In genomic region chr13:53473291-53473690, GRCm38 (mm10) we compare ENCODE assay signal across 13 mouse cellular contexts. TPM values are rescaled to one million over a fixed set of nuclear protein-coding genes. Genes with fewer than 3 reads are reported as not detected.
DNase-seq lines count a peak whose midpoint lies in the region; ATAC-seq lines count a peak whose summit lies in the region.
"Had no signal": no experiment of that assay in that cellular context is flagged by ENCODE, and none has a peak within 500 bp of the region (broad histone marks: within the 10 kb centered on the region; RNA-seq: fewer than 3 reads in every experiment).

No protein-coding gene starts in this region.

- H3K4me3 ChIP-seq in heart, embryonic 13.5 days, result no peak overlapping the region
- H3K4me3 ChIP-seq in embryonic facial prominence, embryonic 10.5 days, result peak overlapping the region; percentile 78
- no peak overlapping the region for H3K4me3 ChIP-seq in embryonic facial prominence, embryonic 15.5 days (replicated peaks)
- H3K4me3 ChIP-seq in neural tube, embryonic 11.5 days (ENCODE audit: low read depth, low read length), result peak overlapping the region; percentile 58; the same call in 1 of the 2 replicates
- no peak overlapping the region for H3K4me3 ChIP-seq in intestine, embryonic 16.5 days (ENCODE audit: low read length)

- no peak for ATAC-seq in heart, embryonic 13.5 days (ENCODE audit: extremely low read depth, insufficient number of reproducible peaks, low FRiP score, low TSS enrichment)
- no peak for ATAC-seq in embryonic facial prominence, embryonic 15.5 days (ENCODE audit: insufficient number of reproducible peaks, low FRiP score, low TSS enrichment, low read depth)
- ATAC-seq in neural tube, embryonic 11.5 days (ENCODE audit: insufficient read depth, low FRiP score, low TSS enrichment), result no peak
- no peak for ATAC-seq in intestine, embryonic 16.5 days

- H3K27ac ChIP-seq in heart, embryonic 13.5 days (replicated peaks), result no peak overlapping the region
- H3K27ac ChIP-seq in embryonic facial prominence, embryonic 10.5 days (replicated peaks), result no peak overlapping the region
- no peak overlapping the region for H3K27ac ChIP-seq in embryonic facial prominence, embryonic 15.5 days (replicated peaks)
- H3K27ac ChIP-seq in neural tube, embryonic 11.5 days (ENCODE audit: low read depth, low read length), result no peak overlapping the region
- no peak overlapping the region for H3K27ac ChIP-seq in intestine, embryonic 16.5 days (ENCODE audit: low read length)
- H3K27ac ChIP-seq: gastrocnemius, adult 2 months; intestine, embryonic 15.5 days had no signal

- no peak overlapping the region for H3K9ac ChIP-seq in heart, embryonic 13.5 days
- H3K9ac ChIP-seq in embryonic facial prominence, embryonic 15.5 days, result no peak overlapping the region
- H3K9ac ChIP-seq in neural tube, embryonic 11.5 days (ENCODE audit: low read length), result no peak overlapping the region
- H3K9ac ChIP-seq in intestine, embryonic 16.5 days (ENCODE audit: low read depth, low read length), result no peak overlapping the region

- peaks cover 31% of the 10 kb centered on the region for H3K4me1 ChIP-seq in heart, embryonic 13.5 days
- peaks cover 75% of the 10 kb centered on the region for H3K4me1 ChIP-seq in embryonic facial prominence, embryonic 10.5 days
- H3K4me1 ChIP-seq in embryonic facial prominence, embryonic 15.5 days, result peaks cover 34% of the 10 kb centered on the region
- no peaks in the 10 kb centered on the region; the same call in 1 of the 2 replicates for H3K4me1 ChIP-seq in neural tube, embryonic 11.5 days (ENCODE audit: control insufficient read depth, insufficient read depth, low read length)
- H3K4me1 ChIP-seq in intestine, embryonic 16.5 days (ENCODE audit: control insufficient read depth, insufficient read depth, low read length), result peaks cover 10% of the 10 kb centered on the region

- no peaks in the 10 kb centered on the region for H3K9me3 ChIP-seq in heart, embryonic 13.5 days
- 0 out of 2 replicates have a peak, but pooled peaks cover 2% of the 10 kb centered on the region for H3K9me3 ChIP-seq in embryonic facial prominence, embryonic 10.5 days
- no peaks in the 10 kb centered on the region for H3K9me3 ChIP-seq in embryonic facial prominence, embryonic 15.5 days (replicated peaks)
- no peaks in the 10 kb centered on the region for H3K9me3 ChIP-seq in neural tube, embryonic 11.5 days (ENCODE audit: control insufficient read depth, low read length)
- no peaks in the 10 kb centered on the region for H3K9me3 ChIP-seq in intestine, embryonic 16.5 days (ENCODE audit: control insufficient read depth, low read length)
- H3K9me3 ChIP-seq: heart, embryonic 12.5 days; intestine, embryonic 15.5 days had no signal

- DNase-seq in heart, adult 8-10 months (ENCODE audit: low spot score), result no peak
- peak; percentile 30 for DNase-seq in embryonic facial prominence, embryonic 10.5 days (ENCODE audit: low spot score)
- DNase-seq in neural tube, embryonic 11.5 days (ENCODE audit: low spot score), result no peak
- DNase-seq in adrenal gland, adult 8-10 months, result no peak
- DNase-seq: lung, adult 2 months had no signal

- H3K27me3 ChIP-seq in heart, embryonic 13.5 days (replicated peaks), result peaks cover 96% of the 10 kb centered on the region
- peaks cover 97% of the 10 kb centered on the region for H3K27me3 ChIP-seq in embryonic facial prominence, embryonic 10.5 days (replicated peaks; ENCODE audit: low read depth, poor library complexity, severe bottlenecking)
- peaks cover 71% of the 10 kb centered on the region for H3K27me3 ChIP-seq in embryonic facial prominence, embryonic 15.5 days
- peaks cover 65% of the 10 kb centered on the region for H3K27me3 ChIP-seq in neural tube, embryonic 11.5 days (ENCODE audit: control insufficient read depth, insufficient read depth, low read length)
- H3K27me3 ChIP-seq in intestine, embryonic 16.5 days (replicated peaks; ENCODE audit: control insufficient read depth, insufficient read depth, low read length), result peaks cover 82% of the 10 kb centered on the region

- WGBS in heart, embryonic 13.5 days, result 33% methylated on average over 4 of the region's 4 CpGs
- WGBS in embryonic facial prominence, embryonic 10.5 days, result 9% methylated on average over 4 of the region's 4 CpGs
- 47% methylated on average over 4 of the region's 4 CpGs for WGBS in embryonic facial prominence, embryonic 15.5 days
- 9% methylated on average over 4 of the region's 4 CpGs for WGBS in neural tube, embryonic 11.5 days
- WGBS in intestine, embryonic 16.5 days, result 29% methylated on average over 4 of the region's 4 CpGs

- peak overlapping the region; percentile 95 for H3K4me2 ChIP-seq in heart, embryonic 13.5 days
- 0 out of 2 replicates have a peak overlapping the region, but pooled peaks have one; percentile 89 for H3K4me2 ChIP-seq in embryonic facial prominence, embryonic 15.5 days (replicated peaks)
- no peak overlapping the region for H3K4me2 ChIP-seq in neural tube, embryonic 11.5 days (ENCODE audit: low read depth)
- no peak overlapping the region for H3K4me2 ChIP-seq in intestine, embryonic 16.5 days (ENCODE audit: low read depth, low read length)

- no peaks in the 10 kb centered on the region for H3K36me3 ChIP-seq in heart, embryonic 13.5 days
- no peaks in the 10 kb centered on the region for H3K36me3 ChIP-seq in embryonic facial prominence, embryonic 10.5 days (replicated peaks)
- H3K36me3 ChIP-seq in embryonic facial prominence, embryonic 15.5 days, result no peaks in the 10 kb centered on the region
- H3K36me3 ChIP-seq in neural tube, embryonic 11.5 days (ENCODE audit: control insufficient read depth, insufficient read depth, low read length), result no peaks in the 10 kb centered on the region
- no peaks in the 10 kb centered on the region for H3K36me3 ChIP-seq in intestine, embryonic 16.5 days (ENCODE audit: control insufficient read depth, insufficient read depth, low read length)
- H3K36me3 ChIP-seq: heart, embryonic 12.5 days; intestine, embryonic 15.5 days had no signal

RNA-seq across cellular contexts. Expression of gene Msx2, which starts 0.4 kb away (rescaled TPM):
- 3.6 and 4.4 TPM in 2 replicates for polyA plus RNA-seq in heart, embryonic 13.5 days (2015; fragmentation: Nextera tagmentation; extraction: Ambion mirVana)
- under 1 TPM; 0.24 to 0.62 (median 0.45) TPM for total RNA-seq in heart, adult 8-10 months (2022)
- polyA plus RNA-seq in embryonic facial prominence, embryonic 10.5 days (2016; fragmentation: Nextera tagmentation; extraction: Ambion mirVana), result 41.4 and 57.6 TPM in 2 replicates
- polyA plus RNA-seq in embryonic facial prominence, embryonic 15.5 days (2015; fragmentation: Nextera tagmentation; extraction: Ambion mirVana), result 19.3 and 22.9 TPM in 2 replicates
- polyA plus RNA-seq in neural tube, embryonic 11.5 days (2014; fragmentation: Nextera tagmentation; extraction: Ambion mirVana), result 20.2 and 21.0 TPM in 2 replicates
- 1 to 10 TPM; 1.2 to 1.5 (median 1.4) TPM for total RNA-seq in adrenal gland, adult 8-10 months (2022)
- 0.16 and 0.18 TPM in 2 replicates for polyA plus RNA-seq in intestine, embryonic 16.5 days (2015; fragmentation: Nextera tagmentation; extraction: Ambion mirVana)
- total RNA-seq: gastrocnemius, adult 2 months; megakaryocyte progenitor cell, adult 5-6 weeks; MEL had no signal
- polyA plus RNA-seq: lung, adult 2 months had no signal

Comparison
In these comparisons a context has a peak if more than half of its experiments do, and no peak if none do; other contexts are left out.
1. H3K4me3 ChIP-seq: peak in embryonic facial prominence, embryonic 10.5 days (single experiment) and neural tube, embryonic 11.5 days (single experiment); none in heart, embryonic 13.5 days (single experiment), embryonic facial prominence, embryonic 15.5 days (single experiment) and intestine, embryonic 16.5 days (single experiment).
2. H3K4me2 ChIP-seq: peak in heart, embryonic 13.5 days (single experiment) and embryonic facial prominence, embryonic 15.5 days (single experiment); none in neural tube, embryonic 11.5 days (single experiment) and intestine, embryonic 16.5 days (single experiment).